Comparison of ENCODE assay signal across 22 mouse cellular contexts in genomic region chr11:76791331-76791730, GRCm38 (mm10). TPM values are rescaled to one million over a fixed set of nuclear protein-coding genes. Genes with fewer than 3 reads are reported as not detected.
DNase-seq lines count a peak whose midpoint lies in the region; ATAC-seq lines count a peak whose summit lies in the region.
"Had no signal": no experiment of that assay in that cellular context is flagged by ENCODE, and none has a peak within 500 bp of the region (broad histone marks: within the 10 kb centered on the region; RNA-seq: fewer than 3 reads in every experiment).

No protein-coding gene starts in this region.

- H3K4me1 ChIP-seq in embryonic facial prominence, embryonic 14.5 days (ENCODE audit: control insufficient read depth, insufficient read depth, low read length), result no peaks in the 10 kb centered on the region
- no peaks in the 10 kb centered on the region for H3K4me1 ChIP-seq in embryonic facial prominence, embryonic 10.5 days
- H3K4me1 ChIP-seq: embryonic facial prominence, embryonic 15.5 days; forebrain, embryonic 15.5 days; heart, embryonic 12.5 days had no signal

- peak; percentile 82 for DNase-seq in embryonic facial prominence, embryonic 14.5 days (ENCODE audit: low spot score)
- DNase-seq in embryonic facial prominence, embryonic 10.5 days (ENCODE audit: low spot score), result no peak
- peak; percentile 16 for DNase-seq in lung, postnatal 36 days
- no peak for DNase-seq in lung, postnatal 25 days (ENCODE audit: low spot score)
- DNase-seq in induced T-regulatory cell, adult 2 months (ENCODE audit: low read depth), result peak; percentile 53
- DNase-seq in spleen, adult 18-20 months, result no peak
- DNase-seq in cerebellum, adult 9-11 months, result no peak
- DNase-seq: adrenal gland, adult 2 months; cerebellum, adult 18-20 months; cerebellum, postnatal 25 days; embryo, embryonic 11 days; gastrocnemius, postnatal 10 days; heart, adult 18-20 months; kidney, adult 8-10 months; kidney, postnatal 10 days; retina, postnatal 1 day; right cerebral cortex, postnatal 25 days; thymus, postnatal 25 days had no signal

- H3K36me3 ChIP-seq in embryonic facial prominence, embryonic 14.5 days (ENCODE audit: control insufficient read depth, insufficient read depth, low read length), result peaks cover 52% of the 10 kb centered on the region
- H3K36me3 ChIP-seq in embryonic facial prominence, embryonic 10.5 days (replicated peaks), result peaks cover 48% of the 10 kb centered on the region

- 87% methylated on average over 7 of the region's 7 CpGs for WGBS in embryonic facial prominence, embryonic 14.5 days
- 95% methylated on average over 7 of the region's 7 CpGs for WGBS in embryonic facial prominence, embryonic 10.5 days

- no peaks in the 10 kb centered on the region for H3K27me3 ChIP-seq in embryonic facial prominence, embryonic 14.5 days (replicated peaks; ENCODE audit: control insufficient read depth, insufficient read depth, low read length)
- H3K27me3 ChIP-seq in embryonic facial prominence, embryonic 10.5 days (replicated peaks; ENCODE audit: low read depth, poor library complexity, severe bottlenecking), result no peaks in the 10 kb centered on the region
- H3K27me3 ChIP-seq: embryonic facial prominence, embryonic 15.5 days; forebrain, embryonic 15.5 days; heart, embryonic 12.5 days had no signal

- H3K9me3 ChIP-seq in embryonic facial prominence, embryonic 14.5 days (ENCODE audit: control insufficient read depth, low read length), result no peaks in the 10 kb centered on the region
- H3K9me3 ChIP-seq in embryonic facial prominence, embryonic 10.5 days, result no peaks in the 10 kb centered on the region
- H3K9me3 ChIP-seq: embryonic facial prominence, embryonic 15.5 days; forebrain, embryonic 15.5 days; heart, embryonic 12.5 days had no signal

- H3K9ac ChIP-seq in embryonic facial prominence, embryonic 14.5 days (ENCODE audit: low read depth, low read length), result no peak overlapping the region
- H3K9ac ChIP-seq: embryonic facial prominence, embryonic 15.5 days; forebrain, embryonic 15.5 days; heart, embryonic 12.5 days had no signal

- H3K4me3 ChIP-seq in embryonic facial prominence, embryonic 14.5 days (ENCODE audit: low read depth, low read length), result no peak overlapping the region
- H3K4me3 ChIP-seq in embryonic facial prominence, embryonic 10.5 days, result no peak overlapping the region
- H3K4me3 ChIP-seq: embryonic facial prominence, embryonic 15.5 days; forebrain, embryonic 15.5 days; heart, embryonic 12.5 days had no signal

- peak; percentile 70; the same call in 1 of the 2 replicates for ATAC-seq in embryonic facial prominence, embryonic 14.5 days (ENCODE audit: low read depth)
- ATAC-seq: forebrain, embryonic 15.5 days had no signal

- H3K27ac ChIP-seq in embryonic facial prominence, embryonic 14.5 days (replicated peaks; ENCODE audit: low read depth, low read length), result no peak overlapping the region
- no peak overlapping the region for H3K27ac ChIP-seq in embryonic facial prominence, embryonic 10.5 days (replicated peaks)
- H3K27ac ChIP-seq: embryonic facial prominence, embryonic 15.5 days; forebrain, embryonic 15.5 days had no signal

- H3K4me2 ChIP-seq in embryonic facial prominence, embryonic 14.5 days (ENCODE audit: low read depth, low read length), result no peak overlapping the region
- H3K4me2 ChIP-seq: embryonic facial prominence, embryonic 15.5 days; forebrain, embryonic 15.5 days; heart, embryonic 12.5 days; midbrain, embryonic 11.5 days had no signal

RNA-seq across cellular contexts. Expression of gene Gosr1, which starts 28.0 kb away (rescaled TPM):
- 36.1 and 39.6 TPM in 2 replicates for polyA plus RNA-seq in embryonic facial prominence, embryonic 14.5 days (2014; fragmentation: Nextera tagmentation; extraction: Ambion mirVana)
- 20.8 and 28.4 TPM in 2 replicates for polyA plus RNA-seq in embryonic facial prominence, embryonic 10.5 days (2016; fragmentation: Nextera tagmentation; extraction: Ambion mirVana)

RNA-seq across cellular contexts. Expression of gene Cpd, which starts 55.5 kb away (rescaled TPM):
- 22.7 and 23.2 TPM in 2 replicates for polyA plus RNA-seq in embryonic facial prominence, embryonic 14.5 days (2014; fragmentation: Nextera tagmentation; extraction: Ambion mirVana)
- 7.9 and 8.5 TPM in 2 replicates for polyA plus RNA-seq in embryonic facial prominence, embryonic 10.5 days (2016; fragmentation: Nextera tagmentation; extraction: Ambion mirVana)

Comparison
In these comparisons a context has a peak if more than half of its experiments do, and no peak if none do; other contexts are left out.
1. DNase-seq: peak in embryonic facial prominence, embryonic 14.5 days (single experiment), lung, postnatal 36 days (single experiment) and induced T-regulatory cell, adult 2 months (single experiment); none in embryonic facial prominence, embryonic 10.5 days (single experiment), lung, postnatal 25 days (single experiment), spleen, adult 18-20 months (0 of 2) and cerebellum, adult 9-11 months (single experiment).